ENCODE assay signal across 19 mouse cellular contexts in the genomic region with DNA sequence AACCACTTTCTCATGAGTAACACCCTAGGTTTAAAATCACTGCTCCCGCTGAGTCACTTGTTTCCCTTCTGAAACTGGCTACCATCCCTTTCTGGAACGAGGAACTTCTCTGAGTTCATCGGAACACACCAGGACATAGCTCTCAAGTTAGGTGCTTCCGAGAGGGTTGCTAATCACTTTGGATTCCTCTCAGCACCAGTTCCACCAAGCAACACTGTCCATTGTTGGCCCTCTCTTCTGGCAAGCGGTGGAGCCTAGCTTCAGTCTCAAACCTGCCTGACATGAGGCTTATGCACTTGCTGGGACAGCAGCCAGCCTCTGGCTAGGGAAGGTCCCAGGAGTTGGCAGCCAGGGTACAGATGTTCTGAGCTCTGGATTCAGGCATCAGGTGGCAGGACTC. TPM values are rescaled to one million over a fixed set of nuclear protein-coding genes. Genes with fewer than 3 reads are reported as not detected.
DNase-seq lines count a peak whose midpoint lies in the region; ATAC-seq lines count a peak whose summit lies in the region.
"Had no signal": no experiment of that assay in that cellular context is flagged by ENCODE, and none has a peak within 500 bp of the region (broad histone marks: within the 10 kb centered on the region; RNA-seq: fewer than 3 reads in every experiment).

No protein-coding gene starts in this region.

- DNase-seq in right cerebral cortex, postnatal 10 days (ENCODE audit: low spot score in 2 of 2): peak; percentile 43 to 45
- DNase-seq in right cerebral cortex, postnatal 14 days: no peak
- peak; percentile 26 for DNase-seq in adrenal gland, postnatal 25 days
- DNase-seq in heart, postnatal 10 days: peak; percentile 48 to 50
- DNase-seq in kidney, postnatal 4 days: no peak
- DNase-seq in liver: no peak
- DNase-seq in hindbrain, embryonic 11.5 days (ENCODE audit: low spot score): no peak
- DNase-seq: cerebellum, adult 9-10 months; forebrain, postnatal 0 days; retina, postnatal 1 day had no signal

- no peaks in the 10 kb centered on the region for H3K27me3 ChIP-seq in hindbrain, embryonic 11.5 days (ENCODE audit: control insufficient read depth, insufficient read depth, low read length)
- H3K27me3 ChIP-seq: heart, embryonic 13.5 days; neural tube, embryonic 15.5 days had no signal

- H3K4me1 ChIP-seq in hindbrain, embryonic 11.5 days (replicated peaks; ENCODE audit: control insufficient read depth, insufficient read depth, low read length): no peaks in the 10 kb centered on the region
- H3K4me1 ChIP-seq: heart, embryonic 13.5 days; neural tube, embryonic 15.5 days had no signal

- H3K9ac ChIP-seq in hindbrain, embryonic 11.5 days (ENCODE audit: low read depth, low read length): no peak overlapping the region
- H3K9ac ChIP-seq: forebrain, postnatal 0 days; heart, embryonic 13.5 days; neural tube, embryonic 15.5 days had no signal

- H3K27ac ChIP-seq in hindbrain, embryonic 11.5 days (ENCODE audit: low read depth, low read length): no peak overlapping the region
- H3K27ac ChIP-seq: heart, embryonic 13.5 days; kidney, postnatal 0 days; neural tube, embryonic 15.5 days had no signal

- H3K4me2 ChIP-seq in hindbrain, embryonic 11.5 days (replicated peaks; ENCODE audit: low read depth, low read length): no peak overlapping the region
- H3K4me2 ChIP-seq: heart, embryonic 13.5 days; liver, embryonic 11.5 days; neural tube, embryonic 15.5 days had no signal

- intact Hi-C loops in heart, postnatal 10 days (cut with DNase I): loop anchor here (2.0 kb wide), 1 partner anchor 50 kb away; no protein-coding TSS in a partner anchor

- ATAC-seq in hindbrain, embryonic 11.5 days (ENCODE audit: low FRiP score): no peak
- ATAC-seq: forebrain, postnatal 0 days had no signal

- H3K36me3 ChIP-seq in hindbrain, embryonic 11.5 days (ENCODE audit: control insufficient read depth, insufficient read depth, low read length): no peaks in the 10 kb centered on the region
- H3K36me3 ChIP-seq: heart, embryonic 13.5 days; neural tube, embryonic 15.5 days had no signal

- H3K4me3 ChIP-seq in hindbrain, embryonic 11.5 days (ENCODE audit: low read depth, low read length): no peak overlapping the region
- H3K4me3 ChIP-seq: heart, embryonic 13.5 days; megakaryocyte, embryonic 14.5 days; neural tube, embryonic 15.5 days had no signal

- WGBS in hindbrain, embryonic 11.5 days: 86% methylated on average over 5 of the region's 5 CpGs

- H3K9me3 ChIP-seq in hindbrain, embryonic 11.5 days (ENCODE audit: control insufficient read depth, low read length): no peaks in the 10 kb centered on the region
- H3K9me3 ChIP-seq: heart, embryonic 13.5 days; neural tube, embryonic 15.5 days had no signal

RNA-seq across cellular contexts. Expression of a gene that starts 14.3 kb away (rescaled TPM):
- total RNA-seq in adrenal gland, postnatal 25 days (2021): not detected in 2 replicates
- not detected for total RNA-seq in heart, postnatal 10 days (2021)
- 0.39 TPM in 1 of 2 replicates, not detected in the other for polyA plus RNA-seq in hindbrain, embryonic 11.5 days (2014; fragmentation: Nextera tagmentation; extraction: Ambion mirVana)
- polyA plus RNA-seq: liver, embryonic 11.5 days had no signal

RNA-seq across cellular contexts. Expression of a gene that starts 15.4 kb away (rescaled TPM):
- total RNA-seq in adrenal gland, postnatal 25 days (2021): not detected in 2 replicates
- not detected for total RNA-seq in heart, postnatal 10 days (2021)
- not detected in 2 replicates for polyA plus RNA-seq in hindbrain, embryonic 11.5 days (2014; fragmentation: Nextera tagmentation; extraction: Ambion mirVana)
- total RNA-seq: forebrain, postnatal 0 days; left cerebral cortex, postnatal 14 days; midbrain, postnatal 0 days had no signal
- polyA plus RNA-seq: forebrain, postnatal 0 days; heart, embryonic 13.5 days; kidney, postnatal 0 days; liver, embryonic 11.5 days; lung, embryonic 16.5 days; midbrain, postnatal 0 days; neural tube, embryonic 15.5 days; spleen, adult 2 months had no signal

RNA-seq across cellular contexts. Expression of a gene that starts 27.0 kb away (rescaled TPM):
- not detected in 2 replicates for total RNA-seq in adrenal gland, postnatal 25 days (2021)
- not detected for total RNA-seq in heart, postnatal 10 days (2021)
- polyA plus RNA-seq in hindbrain, embryonic 11.5 days (2014; fragmentation: Nextera tagmentation; extraction: Ambion mirVana): not detected in 2 replicates
- total RNA-seq: forebrain, postnatal 0 days; left cerebral cortex, postnatal 14 days had no signal
- polyA plus RNA-seq: forebrain, postnatal 0 days; heart, embryonic 13.5 days; kidney, postnatal 0 days; liver, embryonic 11.5 days; lung, embryonic 16.5 days; midbrain, postnatal 0 days; neural tube, embryonic 15.5 days; spleen, adult 2 months had no signal

RNA-seq across cellular contexts. Expression of a gene that starts 28.9 kb away (rescaled TPM):
- total RNA-seq in adrenal gland, postnatal 25 days (2021): 7.3 and 11.2 TPM in 2 replicates
- 10 to 100 TPM; 10.3 to 11.7 TPM for total RNA-seq in heart, postnatal 10 days (2021)
- polyA plus RNA-seq in hindbrain, embryonic 11.5 days (2014; fragmentation: Nextera tagmentation; extraction: Ambion mirVana): 0.91 and 1.4 TPM in 2 replicates
- total RNA-seq: midbrain, postnatal 0 days had no signal

RNA-seq across cellular contexts. Expression of a gene that starts 33.6 kb away (rescaled TPM):
- not detected in 2 replicates for total RNA-seq in adrenal gland, postnatal 25 days (2021)
- not detected for total RNA-seq in heart, postnatal 10 days (2021)
- not detected in 2 replicates for polyA plus RNA-seq in hindbrain, embryonic 11.5 days (2014; fragmentation: Nextera tagmentation; extraction: Ambion mirVana)
- total RNA-seq: forebrain, postnatal 0 days; left cerebral cortex, postnatal 14 days; midbrain, postnatal 0 days had no signal
- polyA plus RNA-seq: forebrain, postnatal 0 days; heart, embryonic 13.5 days; liver, embryonic 11.5 days; lung, embryonic 16.5 days; neural tube, embryonic 15.5 days; spleen, adult 2 months had no signal

Comparison
In these comparisons a context has a peak if more than half of its experiments do, and no peak if none do; other contexts are left out.
1. DNase-seq: peak in right cerebral cortex, postnatal 10 days (2 of 2), adrenal gland, postnatal 25 days (single experiment) and heart, postnatal 10 days (2 of 2); none in right cerebral cortex, postnatal 14 days (single experiment), kidney, postnatal 4 days (0 of 2), liver (single experiment) and hindbrain, embryonic 11.5 days (single experiment).